Mouse (Mus musculus): ENCODE measurements around the gene Scrn3.

DNA sequence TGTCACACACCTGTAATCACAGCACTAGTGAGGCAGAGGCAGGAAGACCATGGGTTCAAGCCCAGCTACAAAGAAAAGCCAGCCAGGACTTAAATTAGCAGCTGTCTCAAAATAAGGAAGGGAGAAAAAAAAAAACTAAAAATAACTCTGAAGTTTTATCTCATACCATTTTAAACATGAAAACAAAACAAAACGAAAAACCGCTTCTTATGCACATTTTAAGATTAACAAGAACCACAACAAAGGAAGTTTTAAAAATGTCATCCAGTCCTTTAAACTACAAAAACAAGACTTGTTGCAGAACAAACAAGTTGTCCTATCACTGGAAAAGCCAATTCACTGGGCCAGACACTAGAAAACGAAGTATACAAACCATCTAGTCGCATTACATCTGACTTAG, 72.8 kb downstream of the Scrn3 start:
- TF ChIP-seq CTCF (IDR thresholded peaks at IDR 0.05; ENCODE audit: low read depth, low read length) (no peak), POLR2A (IDR thresholded peaks at IDR 0.05; ENCODE audit: borderline replicate concordance, low read depth, low read length) (no peak)
